Mouse (Mus musculus): ENCODE measurements around the gene Snx13.

DNA sequence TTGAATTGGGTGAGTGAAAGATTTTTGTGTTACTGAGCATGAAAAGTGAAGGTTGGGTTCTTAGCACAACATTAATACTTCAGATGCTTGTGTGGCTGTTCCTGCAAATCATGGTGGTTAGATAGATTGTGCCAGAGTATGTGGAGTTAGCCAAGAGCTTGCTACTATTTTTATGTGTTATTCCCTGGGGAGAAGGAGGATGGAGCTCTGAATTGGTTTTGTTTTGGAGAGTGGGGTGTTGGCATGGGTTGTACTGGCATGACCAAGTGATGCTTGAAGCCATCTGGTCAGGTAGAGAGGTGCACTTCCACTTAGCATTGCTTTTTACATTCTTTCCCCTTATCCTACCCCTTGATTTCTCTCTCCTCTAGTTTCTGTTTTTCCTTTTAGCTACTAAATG lies 24.4 kb downstream of the Snx13 start:
- TF ChIP-seq CTCF (IDR thresholded peaks at IDR 0.05) (no peak), EP300 (IDR thresholded peaks at IDR 0.05) (no peak)

Data from lung, postnatal 0 days (tissue).